Mouse (Mus musculus) spleen, adult 2 months (tissue): ENCODE results near the gene Sidt2.

Experiments used
- CTCF ChIP-seq: fragments of 200-500 bp; IDR thresholded peaks from 2 replicates; pipeline ENCODE4 v1.5.1; 2011; ENCODE audit warnings: mild to moderate bottlenecking, inconsistent platforms; ENCODE audit not compliant: insufficient read depth, insufficient read length, insufficient replicate concordance; ENCODE audit errors: extremely low read depth
- POLR2A ChIP-seq: fragments of 200-500 bp; IDR thresholded peaks from 2 replicates; pipeline ENCODE4 v1.6.1; 2011; ENCODE audit warnings: low read depth, low read length, inconsistent platforms

DNA sequence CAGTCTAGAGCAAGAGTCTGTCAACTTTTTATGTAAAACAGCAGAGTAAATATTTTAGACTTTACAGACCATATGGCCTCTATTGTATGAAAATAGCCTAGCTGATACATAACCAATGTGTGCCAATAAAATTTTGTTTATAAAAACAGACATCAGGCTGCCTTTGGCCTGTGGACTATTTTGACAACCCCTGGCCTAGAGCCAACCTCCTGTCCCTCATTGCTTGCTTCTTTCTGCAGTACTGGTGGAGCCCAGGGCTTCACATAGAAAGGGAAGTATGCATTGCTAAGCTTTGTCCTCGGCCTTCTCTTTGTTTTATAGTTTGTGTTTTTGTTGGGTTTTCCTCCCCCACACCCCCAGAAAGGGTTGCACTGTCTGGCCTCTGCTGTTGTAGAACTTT is 23.1 kb downstream of the Sidt2 start:
- no peak for TF ChIP-seq CTCF
- TF ChIP-seq POLR2A, result no peak
